Mouse (Mus musculus): ENCODE results near the gene Cbr3. TPM values are rescaled to one million over a fixed set of nuclear protein-coding genes. Genes with fewer than 3 reads are reported as not detected.
"Not testable (repeated sequence)": the region's sequence is repeated elsewhere in the genome, so short reads cannot be mapped to it uniquely, and the experiment has no call there.

The Cbr3 gene
- polyA plus RNA-seq, 1 experiment from 2014 or later: 0.36 TPM

GRCm38 (mm10) chr16:93678206-93678605 lies 4.8 kb upstream of the Cbr3 start:
- Histone ChIP-seq H3K36me3 (ENCODE audit: control insufficient read depth, insufficient read depth, low read length) (no peaks in the 10 kb centered on the region), H3K9ac (ENCODE audit: low read depth, low read length) (no peak overlapping the region), H3K4me3 (ENCODE audit: low read depth, low read length) (no peak overlapping the region), H3K27ac (ENCODE audit: low read depth, low read length) (no peak overlapping the region), H3K9me3 (replicated peaks; ENCODE audit: control insufficient read depth, low read length) (no peaks in the 10 kb centered on the region), H3K4me2 (no peak overlapping the region), H3K4me1 (ENCODE audit: control insufficient read depth, insufficient read depth, low read length) (peaks cover 4% of the 10 kb centered on the region; the same call in 1 of the 2 replicates), H3K27me3 (ENCODE audit: control insufficient read depth, insufficient read depth, low read length) (peaks cover 24% of the 10 kb centered on the region)
- 70% methylated on average over 4 of the region's 4 CpGs for WGBS (ENCODE audit: insufficient replicate concordance)
- no peak for ATAC-seq (replicated peaks; ENCODE audit: insufficient number of reproducible peaks, low FRiP score, low TSS enrichment)

GRCm38 (mm10) chr16:93679165-93679564 lies 3.9 kb upstream of the Cbr3 start:
- ATAC-seq (replicated peaks; ENCODE audit: insufficient number of reproducible peaks, low FRiP score, low TSS enrichment): no peak
- H3K9ac ChIP-seq (ENCODE audit: low read depth, low read length): no peak overlapping the region
- no peak overlapping the region for H3K27ac ChIP-seq (ENCODE audit: low read depth, low read length)
- H3K36me3 ChIP-seq (ENCODE audit: control insufficient read depth, insufficient read depth, low read length): no peaks in the 10 kb centered on the region
- H3K4me1 ChIP-seq (ENCODE audit: control insufficient read depth, insufficient read depth, low read length): peaks cover 8% of the 10 kb centered on the region
- H3K27me3 ChIP-seq (ENCODE audit: control insufficient read depth, insufficient read depth, low read length): peaks cover 33% of the 10 kb centered on the region
- no peak overlapping the region for H3K4me3 ChIP-seq (ENCODE audit: low read depth, low read length)
- 67% methylated on average over 9 of the region's 9 CpGs for WGBS (ENCODE audit: insufficient replicate concordance)
- H3K4me2 ChIP-seq: no peak overlapping the region
- H3K9me3 ChIP-seq (replicated peaks; ENCODE audit: control insufficient read depth, low read length): no peaks in the 10 kb centered on the region

- 18% methylated on average over 13 of the region's 13 CpGs for WGBS (ENCODE audit: insufficient replicate concordance)
Measured at GRCm38 (mm10) chr16:93682156-93682688, 793 bp upstream of the Cbr3 start.

DNA sequence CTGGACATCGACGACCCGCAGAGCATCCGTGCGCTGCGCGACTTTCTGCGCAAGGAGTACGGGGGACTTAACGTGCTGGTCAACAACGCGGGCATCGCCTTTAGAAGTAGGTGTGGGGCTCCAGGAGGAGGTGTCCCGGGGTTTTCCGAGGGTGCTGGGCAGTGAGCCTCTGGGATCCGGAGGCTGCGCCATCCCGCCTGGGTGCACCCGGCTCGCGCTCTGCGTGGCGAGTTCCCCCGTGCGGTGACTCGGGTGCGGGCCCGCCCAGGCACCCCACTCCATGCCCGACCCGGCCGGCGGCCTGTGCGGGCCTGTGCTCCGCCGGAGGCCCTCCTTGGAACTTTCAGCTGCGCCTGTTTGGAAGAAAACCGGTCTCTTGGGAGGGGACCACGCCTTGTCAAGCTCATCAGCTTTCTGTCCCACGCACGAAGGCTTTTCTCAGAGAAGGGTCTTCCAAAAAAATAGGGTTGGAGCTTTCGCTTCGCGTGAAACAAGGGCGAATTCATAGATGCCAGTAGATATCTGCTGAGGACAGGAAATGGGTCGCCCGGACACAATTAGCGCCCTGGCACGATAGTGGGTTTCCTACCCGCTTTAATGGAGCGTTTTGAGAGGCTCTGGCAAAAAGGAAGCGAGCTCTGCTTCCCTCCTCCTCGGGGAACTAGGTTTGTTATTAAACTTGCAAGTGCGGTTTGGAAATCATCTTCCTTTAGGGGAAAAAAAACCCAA lies 657 bp downstream of the Cbr3 start:
- under 1% methylated on average over 53 of the region's 53 CpGs for WGBS (ENCODE audit: insufficient replicate concordance)
- Histone ChIP-seq H3K4me1 (ENCODE audit: control insufficient read depth, insufficient read depth, low read length) (peaks cover 8% of the 10 kb centered on the region), H3K27ac (ENCODE audit: low read depth, low read length) (no peak overlapping the region), H3K9ac (ENCODE audit: low read depth, low read length) (peak overlapping the region; percentile 54; the same call in 1 of the 2 replicates), H3K9me3 (replicated peaks; ENCODE audit: control insufficient read depth, low read length) (no peaks in the 10 kb centered on the region), H3K4me2 (peak overlapping the region; percentile 85), H3K4me3 (ENCODE audit: low read depth, low read length) (peak overlapping the region; percentile 51), H3K27me3 (ENCODE audit: control insufficient read depth, insufficient read depth, low read length) (peaks cover 52% of the 10 kb centered on the region), H3K36me3 (ENCODE audit: control insufficient read depth, insufficient read depth, low read length) (no peaks in the 10 kb centered on the region)
- ATAC-seq (replicated peaks; ENCODE audit: insufficient number of reproducible peaks, low FRiP score, low TSS enrichment): no peak

More at GRCm38 (mm10) chr16:93682156-93682688, 793 bp upstream of the Cbr3 start:
- no peak for ATAC-seq (replicated peaks; ENCODE audit: insufficient number of reproducible peaks, low FRiP score, low TSS enrichment)
- no peaks in the 10 kb centered on the region for H3K36me3 ChIP-seq (ENCODE audit: control insufficient read depth, insufficient read depth, low read length)
- peak overlapping the region; percentile 85 for H3K4me2 ChIP-seq
- no peaks in the 10 kb centered on the region for H3K9me3 ChIP-seq (replicated peaks; ENCODE audit: control insufficient read depth, low read length)
- no peak overlapping the region for H3K27ac ChIP-seq (ENCODE audit: low read depth, low read length)
- peak overlapping the region; percentile 51 for H3K4me3 ChIP-seq (ENCODE audit: low read depth, low read length)
- H3K9ac ChIP-seq (ENCODE audit: low read depth, low read length): no peak overlapping the region
- H3K4me1 ChIP-seq (ENCODE audit: control insufficient read depth, insufficient read depth, low read length): peaks cover 8% of the 10 kb centered on the region
- peaks cover 51% of the 10 kb centered on the region for H3K27me3 ChIP-seq (ENCODE audit: control insufficient read depth, insufficient read depth, low read length)

DNA sequence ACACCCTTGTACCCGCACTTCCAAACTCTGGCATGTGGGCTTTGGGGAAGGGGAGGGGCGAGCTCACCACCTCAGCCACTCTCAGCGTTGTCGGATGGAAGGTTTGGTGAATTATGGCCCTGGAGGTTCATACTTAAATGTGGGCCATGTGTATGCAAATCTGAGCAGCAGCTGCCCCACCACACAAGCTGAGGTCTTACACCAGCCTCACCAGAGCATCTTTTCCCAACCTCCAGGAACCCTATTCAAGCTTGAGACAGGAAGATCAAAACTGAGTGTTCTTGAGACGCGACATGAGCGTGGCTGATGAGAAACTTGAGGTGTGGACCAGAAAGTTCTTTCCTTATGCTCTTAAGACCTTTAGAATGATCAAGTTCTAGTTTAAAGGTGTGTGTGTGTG lies 1.4 kb downstream of the Cbr3 start:
- H3K36me3 ChIP-seq (ENCODE audit: control insufficient read depth, insufficient read depth, low read length): no peaks in the 10 kb centered on the region
- WGBS (ENCODE audit: insufficient replicate concordance): 32% methylated on average over 7 of the region's 7 CpGs
- peaks cover 50% of the 10 kb centered on the region for H3K27me3 ChIP-seq (ENCODE audit: control insufficient read depth, insufficient read depth, low read length)
- no peak overlapping the region for H3K4me3 ChIP-seq (ENCODE audit: low read depth, low read length)
- peaks cover 8% of the 10 kb centered on the region for H3K4me1 ChIP-seq (ENCODE audit: control insufficient read depth, insufficient read depth, low read length)
- H3K4me2 ChIP-seq: peak overlapping the region; percentile 85
- ATAC-seq (replicated peaks; ENCODE audit: insufficient number of reproducible peaks, low FRiP score, low TSS enrichment): no peak
- H3K27ac ChIP-seq (ENCODE audit: low read depth, low read length): no peak overlapping the region
- H3K9me3 ChIP-seq (replicated peaks; ENCODE audit: control insufficient read depth, low read length): no peaks in the 10 kb centered on the region
- no peak overlapping the region for H3K9ac ChIP-seq (ENCODE audit: low read depth, low read length)

GRCm38 (mm10) chr16:93685783-93686182 lies 2.8 kb downstream of the Cbr3 start:
- H3K4me3 ChIP-seq (ENCODE audit: low read depth, low read length); H3K4me2 ChIP-seq; H3K36me3 ChIP-seq (ENCODE audit: control insufficient read depth, insufficient read depth, low read length); H3K27ac ChIP-seq (ENCODE audit: low read depth, low read length); H3K9ac ChIP-seq (ENCODE audit: low read depth, low read length); ATAC-seq (replicated peaks; ENCODE audit: insufficient number of reproducible peaks, low FRiP score, low TSS enrichment); H3K9me3 ChIP-seq (replicated peaks; ENCODE audit: control insufficient read depth, low read length); H3K4me1 ChIP-seq (ENCODE audit: control insufficient read depth, insufficient read depth, low read length): not testable (repeated sequence)
- WGBS (ENCODE audit: insufficient replicate concordance): 89% methylated on average over 3 of the region's 3 CpGs
- peaks cover 50% of the 10 kb centered on the region for H3K27me3 ChIP-seq (ENCODE audit: control insufficient read depth, insufficient read depth, low read length)

- no peak overlapping the region for H3K4me2 ChIP-seq
- WGBS (ENCODE audit: insufficient replicate concordance): 76% methylated on average over 5 of the region's 7 CpGs
Measured at GRCm38 (mm10) chr16:93686421-93686820, 3.4 kb downstream of the Cbr3 start.

GRCm38 (mm10) chr16:93686945-93687344 lies 3.9 kb downstream of the Cbr3 start:
- no peak overlapping the region for H3K4me3 ChIP-seq (ENCODE audit: low read depth, low read length)
- H3K4me1 ChIP-seq (ENCODE audit: control insufficient read depth, insufficient read depth, low read length): peaks cover 8% of the 10 kb centered on the region
- H3K4me2 ChIP-seq: no peak overlapping the region
- no peak overlapping the region for H3K27ac ChIP-seq (ENCODE audit: low read depth, low read length)
- ATAC-seq (replicated peaks; ENCODE audit: insufficient number of reproducible peaks, low FRiP score, low TSS enrichment): no peak
- H3K9me3 ChIP-seq (replicated peaks; ENCODE audit: control insufficient read depth, low read length): no peaks in the 10 kb centered on the region
- 39% methylated on average over 5 of the region's 5 CpGs for WGBS (ENCODE audit: insufficient replicate concordance)
- no peaks in the 10 kb centered on the region for H3K36me3 ChIP-seq (ENCODE audit: control insufficient read depth, insufficient read depth, low read length)
- no peak overlapping the region for H3K9ac ChIP-seq (ENCODE audit: low read depth, low read length)
- peaks cover 41% of the 10 kb centered on the region for H3K27me3 ChIP-seq (ENCODE audit: control insufficient read depth, insufficient read depth, low read length)

More at GRCm38 (mm10) chr16:93686421-93686820, 3.4 kb downstream of the Cbr3 start:
- Histone ChIP-seq H3K4me1 (ENCODE audit: control insufficient read depth, insufficient read depth, low read length) (peaks cover 8% of the 10 kb centered on the region), H3K36me3 (ENCODE audit: control insufficient read depth, insufficient read depth, low read length) (no peaks in the 10 kb centered on the region), H3K9me3 (replicated peaks; ENCODE audit: control insufficient read depth, low read length) (no peaks in the 10 kb centered on the region), H3K27ac (ENCODE audit: low read depth, low read length) (no peak overlapping the region), H3K4me3 (ENCODE audit: low read depth, low read length) (no peak overlapping the region), H3K9ac (ENCODE audit: low read depth, low read length) (no peak overlapping the region), H3K27me3 (ENCODE audit: control insufficient read depth, insufficient read depth, low read length) (peaks cover 46% of the 10 kb centered on the region)
- ATAC-seq (replicated peaks; ENCODE audit: insufficient number of reproducible peaks, low FRiP score, low TSS enrichment): no peak
